Mouse (Mus musculus) E14TG2a.4 (cell line): Measurements from ENCODE around the gene Gm14137.

Source experiments
- CTCF ChIP-seq: conservative IDR thresholded peaks from 2 replicates; pipeline ENCODE4 v1.5.1; 2014; ENCODE audit warnings: low read length
- NANOG ChIP-seq: IDR thresholded peaks from 2 replicates; pipeline ENCODE4 v1.6.1; 2014; ENCODE audit warnings: borderline replicate concordance, low read length, mixed read lengths
- POU5F1 ChIP-seq: IDR thresholded peaks from 2 replicates; pipeline ENCODE4 v1.6.1; 2014; ENCODE audit warnings: low read length, borderline replicate concordance

DNA sequence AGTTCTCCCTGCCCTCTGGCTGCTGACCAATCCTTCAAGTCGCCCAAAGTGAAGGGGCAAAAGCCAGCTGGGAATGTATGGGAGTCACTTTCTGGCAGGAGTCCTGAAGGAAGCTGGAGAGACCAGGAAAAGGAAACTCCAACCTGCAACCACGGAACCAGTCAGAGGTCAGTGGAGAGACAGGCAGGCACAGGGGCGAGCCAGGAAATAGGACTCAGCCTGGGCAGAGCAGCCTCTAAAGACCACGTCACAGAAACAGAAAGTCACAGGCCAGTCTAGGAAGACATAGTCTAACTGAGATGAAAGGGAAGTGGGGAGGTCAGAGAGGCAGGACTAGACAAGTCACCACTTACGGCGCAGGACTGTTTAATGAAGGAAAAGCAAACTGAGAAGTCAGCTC, 1.3 kb downstream of the Gm14137 start:
- TF ChIP-seq CTCF (no peak), POU5F1 (no peak), NANOG (no peak)
